Mouse (Mus musculus) small intestine, adult 2 months (tissue): ENCODE results near the gene Wdr62.

Experiments used
- CTCF ChIP-seq: fragments of 200-500 bp; IDR thresholded peaks from 2 replicates; pipeline ENCODE4 v1.5.1; 2012; ENCODE audit warnings: low read depth, mild to moderate bottlenecking, control low read depth, inconsistent platforms, low read length, moderate library complexity, mixed read lengths; ENCODE audit not compliant: insufficient replicate concordance, insufficient read length; ENCODE audit errors: extremely low read depth
- POLR2A ChIP-seq: fragments of 200-500 bp; IDR thresholded peaks from 2 replicates; pipeline ENCODE4 v1.6.1; 2012; ENCODE audit warnings: low read depth, mild to moderate bottlenecking, control low read depth, inconsistent platforms, low read length, moderate library complexity

GRCm38 (mm10) chr7:30221433-30221832, 58.8 kb downstream of the Wdr62 start:
- no peak for TF ChIP-seq CTCF
- no peak for TF ChIP-seq POLR2A
